Mouse (Mus musculus) stomach, postnatal 0 days (tissue): ENCODE measurements around the gene Gatad2a.

Experiments
- CTCF ChIP-seq: IDR thresholded peaks from 2 replicates; pipeline ENCODE4 v1.5.1; 2016; ENCODE audit warnings: antibody characterized with exemption, low read depth, mild to moderate bottlenecking, moderate library complexity
- EP300 ChIP-seq: optimal IDR thresholded peaks from 2 replicates; pipeline ENCODE3; 2016; ENCODE audit warnings: antibody characterized with exemption

DNA sequence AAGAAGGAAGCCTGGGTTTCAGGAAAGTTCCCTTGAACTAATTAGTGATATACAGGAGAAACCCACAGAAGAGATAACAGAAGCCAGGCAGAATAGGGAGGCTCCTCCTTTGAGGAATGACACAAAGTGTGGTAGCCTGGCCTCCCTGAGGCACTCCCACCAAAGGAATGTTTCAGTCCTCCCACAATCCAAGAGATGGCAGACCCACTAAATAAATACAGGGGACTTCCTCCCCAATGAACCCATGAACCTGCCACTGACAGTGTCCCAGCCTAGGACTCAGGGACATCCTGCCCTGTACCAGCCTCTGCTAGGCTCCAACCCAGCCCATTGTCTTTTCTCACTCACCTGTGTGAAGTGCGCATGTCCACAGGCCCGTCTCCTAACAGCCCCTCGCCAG, 60.8 kb downstream of the Gatad2a start:
- TF ChIP-seq CTCF (no peak), EP300 (no peak)
